Comparison of ENCODE assay signal across 8 mouse cellular contexts in genomic region chr15:27919540-27919939, GRCm38 (mm10).
A peak's percentile ranks its signal among the peaks of the same experiment; 100 is the strongest.
DNase-seq lines count a peak whose midpoint lies in the region; ATAC-seq and TF ChIP-seq lines count a peak whose summit lies in the region.

No protein-coding gene starts in this region.

- H3K9ac ChIP-seq in embryonic facial prominence, embryonic 14.5 days (ENCODE audit: low read depth, low read length): no peak overlapping the region
- H3K9ac ChIP-seq in hindbrain, embryonic 15.5 days: no peak overlapping the region
- H3K9ac ChIP-seq in liver, postnatal 0 days (replicated peaks): no peak overlapping the region
- H3K9ac ChIP-seq in neural tube, embryonic 13.5 days: no peak overlapping the region

- peak; percentile 70 for TF ChIP-seq CTCF in liver, postnatal 0 days (IDR thresholded peaks at IDR 0.05; ENCODE audit: low read depth)

- peak; percentile 61; the same call in 1 of the 2 replicates for ATAC-seq in embryonic facial prominence, embryonic 14.5 days (ENCODE audit: low read depth)
- ATAC-seq in hindbrain, embryonic 15.5 days (ENCODE audit: low FRiP score, low read depth): peak; percentile 71
- ATAC-seq in liver, postnatal 0 days: 0 out of 2 replicates have a peak, but pooled peaks have one; percentile 44
- peak; percentile 60 for ATAC-seq in neural tube, embryonic 13.5 days (ENCODE audit: low read depth)

- 0 out of 2 replicates have a peak, but pooled peaks cover 3% of the 10 kb centered on the region for H3K36me3 ChIP-seq in embryonic facial prominence, embryonic 14.5 days (ENCODE audit: control insufficient read depth, insufficient read depth, low read length)
- no peaks in the 10 kb centered on the region for H3K36me3 ChIP-seq in hindbrain, embryonic 15.5 days
- peaks cover 7% of the 10 kb centered on the region; the same call in 1 of the 2 replicates for H3K36me3 ChIP-seq in liver, postnatal 0 days (replicated peaks; ENCODE audit: insufficient read depth, low read length)
- no peaks in the 10 kb centered on the region for H3K36me3 ChIP-seq in neural tube, embryonic 13.5 days

- H3K27me3 ChIP-seq in embryonic facial prominence, embryonic 14.5 days (replicated peaks; ENCODE audit: control insufficient read depth, insufficient read depth, low read length): no peaks in the 10 kb centered on the region
- no peaks in the 10 kb centered on the region for H3K27me3 ChIP-seq in hindbrain, embryonic 15.5 days
- H3K27me3 ChIP-seq in liver, postnatal 0 days (ENCODE audit: insufficient read depth, low read length): no peaks in the 10 kb centered on the region
- H3K27me3 ChIP-seq in neural tube, embryonic 13.5 days: no peaks in the 10 kb centered on the region

- H3K9me3 ChIP-seq in embryonic facial prominence, embryonic 14.5 days (ENCODE audit: control insufficient read depth, low read length): no peaks in the 10 kb centered on the region
- no peaks in the 10 kb centered on the region for H3K9me3 ChIP-seq in hindbrain, embryonic 15.5 days
- no peaks in the 10 kb centered on the region for H3K9me3 ChIP-seq in liver, postnatal 0 days (ENCODE audit: low read length)
- no peaks in the 10 kb centered on the region for H3K9me3 ChIP-seq in neural tube, embryonic 13.5 days

- no peak overlapping the region for H3K27ac ChIP-seq in embryonic facial prominence, embryonic 14.5 days (replicated peaks; ENCODE audit: low read depth, low read length)
- H3K27ac ChIP-seq in hindbrain, embryonic 15.5 days (replicated peaks): peak overlapping the region; percentile 7; the same call in 1 of the 2 replicates
- no peak overlapping the region for H3K27ac ChIP-seq in liver, postnatal 0 days (ENCODE audit: low read depth)
- H3K27ac ChIP-seq in neural tube, embryonic 13.5 days (replicated peaks): no peak overlapping the region

- H3K4me2 ChIP-seq in embryonic facial prominence, embryonic 14.5 days (ENCODE audit: low read depth, low read length): no peak overlapping the region
- no peak overlapping the region for H3K4me2 ChIP-seq in hindbrain, embryonic 15.5 days
- no peak overlapping the region for H3K4me2 ChIP-seq in liver, postnatal 0 days (ENCODE audit: low read depth, low read length)
- no peak overlapping the region for H3K4me2 ChIP-seq in neural tube, embryonic 13.5 days

- H3K4me3 ChIP-seq in embryonic facial prominence, embryonic 14.5 days (ENCODE audit: low read depth, low read length): no peak overlapping the region
- no peak overlapping the region for H3K4me3 ChIP-seq in hindbrain, embryonic 15.5 days
- H3K4me3 ChIP-seq in liver, postnatal 0 days (ENCODE audit: low read depth, low read length): no peak overlapping the region
- no peak overlapping the region for H3K4me3 ChIP-seq in neural tube, embryonic 13.5 days

- no peak for TF ChIP-seq EP300 in liver, postnatal 0 days (IDR thresholded peaks at IDR 0.05; ENCODE audit: low read depth)

- WGBS in embryonic facial prominence, embryonic 14.5 days: 15% methylated on average over 5 of the region's 5 CpGs
- WGBS in hindbrain, embryonic 15.5 days: 15% methylated on average over 5 of the region's 5 CpGs
- WGBS in liver, postnatal 0 days (ENCODE audit: insufficient replicate concordance): 16% methylated on average over 5 of the region's 5 CpGs
- WGBS in neural tube, embryonic 13.5 days: 19% methylated on average over 5 of the region's 5 CpGs

- peaks cover 22% of the 10 kb centered on the region for H3K4me1 ChIP-seq in embryonic facial prominence, embryonic 14.5 days (ENCODE audit: control insufficient read depth, insufficient read depth, low read length)
- peaks cover 48% of the 10 kb centered on the region for H3K4me1 ChIP-seq in hindbrain, embryonic 15.5 days (replicated peaks)
- peaks cover 8% of the 10 kb centered on the region for H3K4me1 ChIP-seq in liver, postnatal 0 days (ENCODE audit: insufficient read depth)
- peaks cover 50% of the 10 kb centered on the region for H3K4me1 ChIP-seq in neural tube, embryonic 13.5 days (replicated peaks)

- DNase-seq in ovary, postnatal 36 days (ENCODE audit: low spot score): peak; percentile 30
- DNase-seq in ovary, adult 18-20 months (ENCODE audit: low spot score): no peak
- DNase-seq in adrenal gland, postnatal 14 days: peak; percentile 67
- peak; percentile 84 for DNase-seq in embryonic facial prominence, embryonic 14.5 days (ENCODE audit: low spot score)
- peak; percentile 48 for DNase-seq in liver, postnatal 0 days
- no peak for DNase-seq in urinary bladder, adult 18-20 months (ENCODE audit: low spot score in 2 of 2)

Comparison
In these comparisons a context has a peak if more than half of its experiments do, and no peak if none do; other contexts are left out.
1. DNase-seq: peak in ovary, postnatal 36 days (single experiment), adrenal gland, postnatal 14 days (single experiment), embryonic facial prominence, embryonic 14.5 days (single experiment) and liver, postnatal 0 days (single experiment); none in ovary, adult 18-20 months (single experiment) and urinary bladder, adult 18-20 months (0 of 2).
2. Peak in every context shown above with its lines, with median percentiles within 50 percentile points of each other: ATAC-seq.